Comparison of ENCODE assay signal across 17 mouse cellular contexts in the genomic region with DNA sequence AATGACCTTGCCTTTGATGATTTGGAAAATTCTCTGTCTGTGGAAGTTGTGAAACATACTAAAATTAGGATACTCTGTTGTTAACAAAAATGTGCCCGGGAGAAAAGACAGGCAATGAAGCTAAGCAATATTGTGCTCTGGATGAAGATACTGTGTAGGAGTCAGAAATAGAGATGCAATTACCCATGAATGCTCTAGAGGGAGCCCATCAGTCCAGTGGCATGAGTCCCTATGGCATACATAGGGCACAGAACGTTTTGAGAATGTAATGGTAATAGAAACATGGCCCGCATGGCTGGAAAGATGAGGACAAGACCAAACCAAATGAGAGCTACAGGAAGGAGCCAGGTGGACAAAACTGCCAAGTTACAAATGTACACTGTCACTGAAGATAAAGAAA.
DNase-seq lines count a peak whose midpoint lies in the region; ATAC-seq and TF ChIP-seq lines count a peak whose summit lies in the region.
"Had no signal": no experiment of that assay in that cellular context is flagged by ENCODE, and none has a peak within 500 bp of the region (broad histone marks: within the 10 kb centered on the region; RNA-seq: fewer than 3 reads in every experiment).

No protein-coding gene starts in this region.

- 72% methylated on average over 3 of the region's 3 CpGs for WGBS in forebrain, postnatal 0 days
- 71% methylated on average over 3 of the region's 3 CpGs for WGBS in forebrain, embryonic 11.5 days
- WGBS in kidney, postnatal 0 days: 69% methylated on average over 3 of the region's 3 CpGs

- DNase-seq in forebrain, postnatal 0 days: no peak
- no peak for DNase-seq in forebrain, embryonic 11.5 days (ENCODE audit: low spot score)
- no peak for DNase-seq in kidney, postnatal 0 days (ENCODE audit: low spot score)
- DNase-seq in kidney, postnatal 36 days: no peak
- DNase-seq in 416B (ENCODE audit: low read depth) (peak; percentile 7), ZHBTc4 (ENCODE audit: low read depth, low spot score) (peak; percentile 7)
- DNase-seq in ovary, postnatal 10 days (ENCODE audit: low spot score): no peak
- no peak for DNase-seq in gastrocnemius, adult 18-20 months (ENCODE audit: low spot score)
- DNase-seq: adrenal gland, postnatal 36 days; cerebellum, postnatal 14 days; heart, postnatal 36 days; thymus, postnatal 36 days had no signal

- no peak overlapping the region for H3K9ac ChIP-seq in forebrain, postnatal 0 days
- H3K9ac ChIP-seq in forebrain, embryonic 11.5 days (ENCODE audit: low read length): no peak overlapping the region
- H3K9ac ChIP-seq in kidney, postnatal 0 days (ENCODE audit: low read depth, low read length): no peak overlapping the region
- H3K9ac ChIP-seq: embryonic facial prominence, embryonic 13.5 days; kidney, embryonic 15.5 days; lung, embryonic 15.5 days; neural tube, embryonic 15.5 days had no signal

- H3K27me3 ChIP-seq in forebrain, postnatal 0 days (ENCODE audit: insufficient read depth, low read length): no peaks in the 10 kb centered on the region
- H3K27me3 ChIP-seq in forebrain, embryonic 11.5 days (ENCODE audit: control insufficient read depth, insufficient read depth, low read length): no peaks in the 10 kb centered on the region; the same call in 1 of the 2 replicates
- no peaks in the 10 kb centered on the region for H3K27me3 ChIP-seq in kidney, postnatal 0 days (ENCODE audit: insufficient read depth, low read length)
- H3K27me3 ChIP-seq: embryonic facial prominence, embryonic 13.5 days; kidney, embryonic 15.5 days; lung, embryonic 15.5 days; neural tube, embryonic 15.5 days had no signal

- 0 out of 2 replicates have a peak, but pooled peaks cover 11% of the 10 kb centered on the region for H3K4me1 ChIP-seq in forebrain, postnatal 0 days (ENCODE audit: insufficient read depth)
- H3K4me1 ChIP-seq in forebrain, embryonic 11.5 days (replicated peaks; ENCODE audit: control insufficient read depth, insufficient read depth, low read length): no peaks in the 10 kb centered on the region
- H3K4me1 ChIP-seq in kidney, postnatal 0 days (replicated peaks; ENCODE audit: insufficient read depth, low read length): no peaks in the 10 kb centered on the region
- H3K4me1 ChIP-seq: forebrain, embryonic 10.5 days; kidney, embryonic 15.5 days; lung, embryonic 15.5 days had no signal

- no peak for ATAC-seq in forebrain, postnatal 0 days
- ATAC-seq in forebrain, embryonic 11.5 days (replicated peaks; ENCODE audit: low FRiP score): no peak
- no peak for ATAC-seq in kidney, postnatal 0 days (replicated peaks; ENCODE audit: low FRiP score, low read depth)

- H3K4me3 ChIP-seq in forebrain, postnatal 0 days (ENCODE audit: low read depth, low read length): no peak overlapping the region
- H3K4me3 ChIP-seq in forebrain, embryonic 11.5 days (ENCODE audit: low read depth, low read length): no peak overlapping the region
- H3K4me3 ChIP-seq in kidney, postnatal 0 days (replicated peaks; ENCODE audit: low read depth, low read length): no peak overlapping the region
- H3K4me3 ChIP-seq: embryonic facial prominence, embryonic 13.5 days; forebrain, embryonic 10.5 days; kidney, embryonic 15.5 days; lung, embryonic 15.5 days; neural tube, embryonic 15.5 days had no signal

- H3K9me3 ChIP-seq in forebrain, postnatal 0 days (ENCODE audit: low read length): no peaks in the 10 kb centered on the region
- no peaks in the 10 kb centered on the region for H3K9me3 ChIP-seq in forebrain, embryonic 11.5 days (ENCODE audit: control insufficient read depth, low read length)
- H3K9me3 ChIP-seq in kidney, postnatal 0 days (replicated peaks; ENCODE audit: low read length): no peaks in the 10 kb centered on the region
- H3K9me3 ChIP-seq: embryonic facial prominence, embryonic 13.5 days; forebrain, embryonic 10.5 days; kidney, embryonic 15.5 days; lung, embryonic 15.5 days; neural tube, embryonic 15.5 days had no signal

- peak; percentile 36 for TF ChIP-seq CTCF in forebrain, postnatal 0 days (IDR thresholded peaks at IDR 0.05; ENCODE audit: low read depth)
- peak; percentile 54; the same call in 1 of the 2 replicates for TF ChIP-seq CTCF in kidney, postnatal 0 days (IDR thresholded peaks at IDR 0.05; ENCODE audit: low read depth)

- no peak overlapping the region for H3K4me2 ChIP-seq in forebrain, postnatal 0 days (ENCODE audit: low read depth)
- H3K4me2 ChIP-seq in forebrain, embryonic 11.5 days (ENCODE audit: low read depth, low read length, severe bottlenecking): no peak overlapping the region
- H3K4me2 ChIP-seq in kidney, postnatal 0 days (ENCODE audit: low read length): no peak overlapping the region
- H3K4me2 ChIP-seq: embryonic facial prominence, embryonic 13.5 days; kidney, embryonic 15.5 days; lung, embryonic 15.5 days; neural tube, embryonic 15.5 days had no signal

- no peak overlapping the region for H3K27ac ChIP-seq in forebrain, postnatal 0 days (ENCODE audit: low read depth, low read length)
- no peak overlapping the region for H3K27ac ChIP-seq in forebrain, embryonic 11.5 days (ENCODE audit: low read depth, low read length)
- no peak overlapping the region for H3K27ac ChIP-seq in kidney, postnatal 0 days
- H3K27ac ChIP-seq: embryonic facial prominence, embryonic 13.5 days; forebrain, embryonic 10.5 days; kidney, embryonic 15.5 days; lung, embryonic 15.5 days; neural tube, embryonic 15.5 days had no signal

- no peaks in the 10 kb centered on the region for H3K36me3 ChIP-seq in forebrain, postnatal 0 days (ENCODE audit: insufficient read depth)
- H3K36me3 ChIP-seq in forebrain, embryonic 11.5 days (ENCODE audit: control insufficient read depth, insufficient read depth, low read length): no peaks in the 10 kb centered on the region
- no peaks in the 10 kb centered on the region for H3K36me3 ChIP-seq in kidney, postnatal 0 days (ENCODE audit: insufficient read depth, low read length)
- H3K36me3 ChIP-seq: embryonic facial prominence, embryonic 13.5 days; forebrain, embryonic 10.5 days; kidney, embryonic 15.5 days; lung, embryonic 15.5 days; neural tube, embryonic 15.5 days had no signal

Comparison
In these comparisons a context has a peak if more than half of its experiments do, and no peak if none do; other contexts are left out.
1. DNase-seq: peak in 416B (single experiment) and ZHBTc4 (single experiment); none in forebrain, postnatal 0 days (single experiment), forebrain, embryonic 11.5 days (single experiment), kidney, postnatal 0 days (single experiment), kidney, postnatal 36 days (0 of 2), ovary, postnatal 10 days (single experiment) and gastrocnemius, adult 18-20 months (single experiment).